Mouse (Mus musculus) thymus, postnatal 4 days (tissue): Measurements from ENCODE around the gene Chst11.

Source experiments
- DNase-seq: peaks from one replicate; pipeline ENCODE4 v3.0.0; 2021

Gene Chst11

DNA sequence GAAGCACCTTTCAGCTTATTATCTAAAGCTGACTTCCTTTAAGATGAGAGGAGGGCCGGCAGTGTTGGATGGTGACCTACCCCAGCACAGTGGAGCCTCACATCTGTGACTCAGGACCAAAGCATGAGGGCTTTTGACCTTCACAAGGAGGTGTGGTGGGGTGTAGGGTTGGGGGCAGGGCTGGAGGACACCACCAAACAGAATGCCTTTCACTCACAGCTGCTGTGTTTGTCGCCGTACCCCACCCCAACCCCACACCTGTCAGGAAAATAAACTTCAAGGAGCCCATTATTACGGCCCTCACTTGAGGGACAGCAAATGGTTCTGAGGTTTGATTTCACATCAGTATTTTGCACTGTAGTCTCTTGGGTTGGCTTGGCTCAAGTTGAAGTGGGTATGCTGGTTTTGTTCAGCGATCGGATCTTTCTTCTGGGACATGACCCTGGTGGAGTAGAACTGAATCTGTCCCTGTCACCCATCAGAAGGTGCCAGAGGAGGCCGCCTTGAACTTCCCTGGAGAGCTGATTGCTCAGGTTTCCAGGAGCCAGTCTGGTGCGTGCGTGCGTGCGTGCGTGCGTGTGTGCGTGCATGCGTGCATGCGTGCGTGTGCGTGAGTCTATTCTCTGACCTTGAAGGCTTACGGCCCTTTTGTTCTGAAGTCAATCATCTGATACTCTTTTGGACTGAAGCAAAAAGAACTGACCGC, 51.2 kb downstream of the Chst11 start:
- no peak for DNase-seq

DNA sequence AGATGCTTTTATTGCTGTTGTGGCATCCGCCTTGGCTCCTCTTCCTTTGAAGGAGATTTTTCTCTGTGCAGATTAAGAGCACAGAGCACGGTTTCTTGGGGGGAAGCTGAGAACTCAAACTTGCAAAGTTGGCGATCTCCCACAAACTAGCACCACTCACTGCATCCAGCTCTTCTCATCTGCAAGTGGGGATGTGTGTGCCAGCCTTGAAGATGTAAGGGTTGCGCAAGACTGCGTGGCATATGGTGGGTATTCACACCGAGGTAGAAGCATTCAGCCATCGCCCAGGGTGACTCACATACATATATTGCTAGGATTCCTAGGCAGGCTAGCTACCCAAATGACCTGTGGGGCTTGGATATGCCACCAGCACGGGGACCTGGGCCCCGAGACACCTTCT, 52.9 kb downstream of the Chst11 start:
- DNase-seq, result peak; percentile 20

DNA sequence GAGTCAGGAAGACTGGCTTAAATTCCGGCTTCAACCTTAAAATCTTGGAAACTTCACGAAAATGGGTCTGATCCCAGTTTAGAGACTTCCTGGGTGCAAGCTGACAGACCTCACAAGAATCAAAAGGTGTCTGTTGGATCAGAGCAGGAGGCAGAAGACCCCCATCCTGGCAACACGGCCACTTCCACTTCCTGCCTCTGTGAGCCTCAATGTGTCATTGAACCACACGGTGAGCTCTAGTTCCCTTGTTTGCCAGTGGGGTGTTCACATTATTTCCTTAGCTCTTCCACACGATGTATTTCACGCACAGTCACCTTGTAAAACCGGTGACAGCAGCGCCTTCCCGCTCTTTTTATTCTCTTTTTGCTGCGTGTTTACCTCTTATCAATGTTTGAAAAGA, 54.1 kb downstream of the Chst11 start:
- peak; percentile 55 for DNase-seq

- no peak for DNase-seq
Observed at GRCm38 (mm10) chr10:83041875-83042274, 56.6 kb downstream of the Chst11 start.

GRCm38 (mm10) chr10:83042613-83043477, 57.5 kb downstream of the Chst11 start:
- DNase-seq, result no peak

- DNase-seq, result no peak
Observed at GRCm38 (mm10) chr10:83043478-83044259, 58.4 kb downstream of the Chst11 start.

GRCm38 (mm10) chr10:83049174-83049780, 64.0 kb downstream of the Chst11 start:
- DNase-seq, result no peak

- no peak for DNase-seq
Observed at GRCm38 (mm10) chr10:83053886-83054550, 68.7 kb downstream of the Chst11 start.

- DNase-seq, result peak; percentile 44
Observed at GRCm38 (mm10) chr10:83056291-83056690, 71.0 kb downstream of the Chst11 start.

DNA sequence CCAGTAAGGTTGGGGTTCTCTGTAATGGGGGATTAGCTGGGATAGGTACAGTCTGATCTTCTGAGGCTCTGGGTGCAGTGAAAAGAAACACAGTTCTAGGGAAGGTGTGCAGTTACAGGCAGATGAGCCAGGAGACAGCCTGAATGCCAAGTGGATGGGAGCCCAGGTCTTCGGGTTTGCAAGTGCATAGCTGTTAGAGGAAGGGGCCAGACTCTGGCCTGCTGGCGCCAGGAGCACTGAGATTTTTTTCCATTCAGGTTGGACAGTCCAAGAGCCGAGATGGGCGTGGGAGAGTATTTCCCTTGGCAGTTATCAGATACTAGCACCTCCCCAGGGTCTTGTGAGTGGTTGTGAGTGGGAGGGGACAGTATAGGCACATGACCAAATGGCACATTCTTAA, 71.6 kb downstream of the Chst11 start:
- DNase-seq, result no peak

GRCm38 (mm10) chr10:83060066-83060782, 74.9 kb downstream of the Chst11 start:
- no peak for DNase-seq

GRCm38 (mm10) chr10:83062315-83062714, 77.0 kb downstream of the Chst11 start:
- DNase-seq, result no peak

DNA sequence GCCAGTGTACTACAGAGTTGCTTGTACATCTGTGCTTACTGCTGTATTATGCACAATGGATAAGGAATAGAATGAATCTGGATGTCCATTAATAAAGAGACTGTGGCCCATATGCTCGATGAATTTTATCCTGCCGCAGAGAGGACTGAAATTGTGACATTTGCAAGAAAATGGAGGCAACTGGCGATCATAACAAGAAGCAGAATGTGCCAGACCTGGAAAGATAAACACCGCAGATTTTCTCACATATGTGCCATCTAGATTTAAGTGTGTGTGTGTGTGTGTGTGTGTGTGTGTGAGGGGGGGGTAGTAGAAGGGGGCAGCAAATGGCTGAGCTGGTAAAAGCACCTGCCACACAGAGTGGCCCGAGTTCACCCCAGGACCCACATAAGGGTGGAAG, 79.5 kb downstream of the Chst11 start:
- no peak for DNase-seq

- DNase-seq, result no peak
Observed at GRCm38 (mm10) chr10:83066159-83066558, 80.9 kb downstream of the Chst11 start.

DNA sequence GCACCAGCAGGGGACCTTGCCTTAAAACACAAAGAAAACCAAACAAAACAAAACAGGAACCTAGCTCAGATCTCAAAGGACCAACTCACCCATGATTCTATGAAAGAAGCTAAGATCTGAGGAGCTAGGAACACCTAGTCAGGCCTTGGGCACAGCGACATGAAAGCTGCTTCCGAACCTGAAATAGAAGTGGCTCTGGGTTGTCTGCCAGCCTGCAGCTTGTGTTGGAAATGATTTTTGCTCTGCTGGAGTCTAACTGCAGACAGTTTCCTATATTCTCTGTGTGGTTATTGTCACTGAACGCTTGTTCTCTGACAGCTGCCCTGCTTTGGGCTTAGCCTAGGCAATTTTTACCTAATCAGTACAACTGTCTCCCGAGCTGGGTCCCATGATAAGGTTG, 82.0 kb downstream of the Chst11 start:
- no peak for DNase-seq

DNA sequence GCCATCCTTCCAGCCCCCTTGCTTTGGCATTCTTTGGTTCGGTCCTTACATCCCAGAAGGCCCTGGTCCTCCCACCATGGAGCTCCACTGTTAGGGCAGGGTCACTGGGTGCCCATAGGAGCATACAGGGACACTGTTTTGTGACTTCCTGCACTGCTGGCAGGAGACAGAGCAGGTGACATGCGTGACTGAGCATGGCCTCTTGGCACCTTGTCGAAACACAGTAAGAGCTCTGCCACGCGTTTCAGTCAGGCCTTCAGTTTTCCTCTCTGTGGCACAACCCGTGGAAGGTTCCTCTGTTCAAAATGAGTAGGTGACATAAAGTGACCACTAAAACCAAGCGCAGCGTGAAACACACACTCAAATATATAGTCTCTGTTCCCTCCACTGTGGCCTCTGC, 83.2 kb downstream of the Chst11 start:
- DNase-seq, result no peak

GRCm38 (mm10) chr10:83069791-83070190, 84.5 kb downstream of the Chst11 start:
- DNase-seq, result no peak

DNA sequence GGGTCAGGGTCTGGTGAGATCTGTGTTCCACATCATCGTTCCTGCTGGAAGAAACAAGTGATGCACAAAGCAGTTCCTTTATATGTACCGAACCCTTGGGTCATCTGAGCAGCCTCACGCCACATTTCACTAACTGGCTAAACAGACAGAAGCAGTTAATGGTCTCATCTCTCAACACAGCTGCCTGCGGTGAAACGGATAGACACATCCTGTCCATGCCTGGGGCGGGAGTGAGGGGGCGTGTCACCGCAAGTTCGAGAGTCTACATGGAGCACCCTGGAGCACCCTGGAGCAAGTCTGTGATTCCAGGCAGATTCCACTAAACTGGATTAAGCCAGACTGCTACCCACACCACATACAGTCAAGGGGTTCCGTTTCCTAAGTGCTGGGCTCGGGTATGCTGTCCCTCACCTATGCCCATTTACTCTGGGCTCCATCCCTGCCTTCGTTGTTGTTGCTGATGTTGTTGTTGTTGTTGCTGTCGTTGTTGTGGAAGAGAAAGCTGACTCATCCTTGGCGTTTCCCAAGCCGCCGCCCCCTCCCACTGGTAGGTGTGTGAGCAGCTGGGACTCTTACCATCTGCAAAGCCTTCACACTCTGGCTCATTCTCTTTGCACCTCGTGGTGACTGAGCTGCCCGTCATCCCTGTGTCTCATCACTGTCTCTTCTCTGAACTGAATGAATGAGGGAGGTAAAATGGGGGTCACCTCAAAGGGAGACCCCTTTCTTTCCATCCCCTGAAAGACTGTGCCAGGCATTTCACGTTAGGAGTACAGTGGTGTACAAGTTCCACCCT, 86.7 kb downstream of the Chst11 start:
- peak; percentile 83 for DNase-seq

DNA sequence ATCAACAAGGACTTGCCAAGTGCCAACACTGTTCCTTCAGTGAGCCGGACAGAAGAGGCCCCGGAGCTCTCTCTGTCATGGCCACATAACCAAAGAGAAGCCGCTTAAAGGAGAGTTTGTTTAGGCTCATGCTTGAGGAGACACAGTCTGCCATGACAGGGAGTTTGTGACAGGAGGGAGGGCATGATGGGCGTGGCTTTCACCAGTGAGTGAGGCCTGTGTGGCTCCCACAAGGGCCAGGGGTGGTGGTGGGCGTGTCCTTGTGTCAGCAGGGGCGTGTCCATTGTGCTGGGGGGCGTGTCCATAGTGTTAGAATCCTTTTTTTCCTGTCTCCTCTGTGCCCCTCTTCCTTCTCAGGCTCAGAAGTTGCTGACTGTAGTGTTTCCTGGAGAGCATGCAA, 87.8 kb downstream of the Chst11 start:
- peak; percentile 79 for DNase-seq

DNA sequence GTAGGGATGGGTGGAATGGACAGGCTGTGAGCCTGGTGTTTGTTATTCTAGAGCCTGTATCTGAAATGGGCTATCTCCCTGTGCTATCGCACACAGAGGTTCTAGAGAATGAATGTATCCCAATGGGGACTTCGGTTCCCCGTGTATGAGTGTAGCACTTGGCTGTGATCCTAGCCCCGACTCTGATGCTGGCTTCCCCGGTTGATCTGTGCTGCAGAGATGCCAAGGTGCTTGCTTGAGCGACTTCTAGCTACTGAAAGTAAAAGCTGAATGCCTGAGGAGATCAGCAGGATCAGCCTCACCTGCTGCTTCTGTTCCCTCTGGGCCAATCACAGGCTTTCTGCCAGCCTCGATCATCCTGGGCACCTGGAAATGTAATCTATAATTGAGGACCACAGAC, 91.5 kb downstream of the Chst11 start:
- DNase-seq, result no peak

DNA sequence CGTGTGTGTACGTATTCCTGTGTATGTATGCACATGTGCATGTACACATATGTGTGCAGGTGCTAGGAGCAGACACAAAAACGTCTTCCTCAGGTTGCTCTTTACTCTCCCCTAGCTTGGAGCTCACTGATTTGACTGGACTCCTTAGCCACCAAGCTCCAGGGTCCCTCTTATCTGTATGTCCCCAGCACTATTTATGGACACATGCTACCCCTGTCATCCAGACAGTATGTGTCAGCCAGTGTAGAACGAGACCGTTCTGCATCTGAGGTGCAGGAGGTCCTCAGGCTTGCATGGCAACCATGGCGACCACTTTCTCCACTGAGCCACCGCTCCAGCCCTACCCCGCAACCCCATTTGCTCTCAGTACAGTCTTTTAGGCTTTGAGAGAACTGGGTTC, 93.4 kb downstream of the Chst11 start:
- no peak for DNase-seq
